Comparison of ENCODE assay signal across 9 mouse cellular contexts in the genomic region with DNA sequence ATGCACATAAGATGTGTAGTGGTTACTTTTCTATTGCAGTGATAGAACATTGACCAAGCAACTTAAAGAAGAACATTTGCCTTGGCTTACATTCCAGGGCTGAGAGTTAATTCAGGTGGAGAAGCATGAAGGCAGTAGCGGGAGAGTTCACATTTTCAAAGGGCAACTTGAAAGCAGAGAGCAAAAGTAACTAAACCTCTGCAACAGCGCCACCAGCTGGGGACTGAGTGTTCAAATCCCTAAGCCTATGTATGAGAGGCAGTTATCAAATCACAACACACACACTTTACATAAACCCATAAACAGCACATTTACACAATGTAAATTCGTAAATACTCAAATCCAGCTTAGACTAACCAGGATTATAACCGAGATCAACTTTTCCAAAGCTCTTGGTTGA. TPM values are rescaled to one million over a fixed set of nuclear protein-coding genes. Genes with fewer than 3 reads are reported as not detected.
A peak's percentile ranks its signal among the peaks of the same experiment; 100 is the strongest.
DNase-seq lines count a peak whose midpoint lies in the region; ATAC-seq lines count a peak whose summit lies in the region.
"Had no signal": no experiment of that assay in that cellular context is flagged by ENCODE, and none has a peak within 500 bp of the region (broad histone marks: within the 10 kb centered on the region; RNA-seq: fewer than 3 reads in every experiment).

No protein-coding gene starts in this region.

- peak; percentile 92 for DNase-seq in heart, adult 11 months
- DNase-seq in adrenal gland, adult 18-20 months (ENCODE audit: low spot score in 2 of 2), result peak; percentile 68 to 77
- peak; percentile 94 for DNase-seq in embryo, embryonic 10.5 days (ENCODE audit: low spot score)
- DNase-seq in layer of hippocampus, postnatal 36 days, result peak; percentile 57 to 73
- DNase-seq in spleen, postnatal 36 days (ENCODE audit: low spot score in 2 of 2), result peak; percentile 56 to 70

- H3K9ac ChIP-seq in heart, embryonic 12.5 days, result no peak overlapping the region
- H3K9ac ChIP-seq in heart, embryonic 16.5 days (ENCODE audit: low read length), result no peak overlapping the region

- H3K4me2 ChIP-seq in heart, embryonic 12.5 days, result no peak overlapping the region
- H3K4me2 ChIP-seq in heart, embryonic 16.5 days (ENCODE audit: low read depth, low read length), result no peak overlapping the region

- no peak overlapping the region for H3K4me3 ChIP-seq in heart, embryonic 12.5 days
- H3K4me3 ChIP-seq in heart, embryonic 16.5 days (ENCODE audit: low read length), result no peak overlapping the region
- H3K4me3 ChIP-seq: myocyte had no signal

- H3K36me3 ChIP-seq in heart, embryonic 12.5 days, result peaks cover 28% of the 10 kb centered on the region
- peaks cover 11% of the 10 kb centered on the region; the same call in 1 of the 2 replicates for H3K36me3 ChIP-seq in heart, embryonic 16.5 days (ENCODE audit: control insufficient read depth, insufficient read depth)

- no peaks in the 10 kb centered on the region for H3K9me3 ChIP-seq in heart, embryonic 12.5 days (replicated peaks)
- H3K9me3 ChIP-seq in heart, embryonic 16.5 days (replicated peaks; ENCODE audit: control insufficient read depth, low read length), result no peaks in the 10 kb centered on the region

- peaks cover 6% of the 10 kb centered on the region for H3K4me1 ChIP-seq in heart, embryonic 12.5 days (replicated peaks)
- peaks cover 10% of the 10 kb centered on the region for H3K4me1 ChIP-seq in heart, embryonic 16.5 days (ENCODE audit: control insufficient read depth, insufficient read depth, low read length)

- no peak for ATAC-seq in heart, embryonic 12.5 days (ENCODE audit: insufficient number of reproducible peaks, low FRiP score)
- 0 out of 2 replicates have a peak, but pooled peaks have one; percentile 19 for ATAC-seq in heart, embryonic 16.5 days (replicated peaks; ENCODE audit: extremely low read depth, insufficient read depth, low FRiP score)
- ATAC-seq in megakaryocyte-erythroid progenitor cell, adult 5-6 weeks (replicated peaks; ENCODE audit: low FRiP score, low TSS enrichment, poor library complexity, severe bottlenecking), result peak; percentile 58

- H3K27me3 ChIP-seq in heart, embryonic 12.5 days (replicated peaks), result no peaks in the 10 kb centered on the region
- no peaks in the 10 kb centered on the region for H3K27me3 ChIP-seq in heart, embryonic 16.5 days (ENCODE audit: control insufficient read depth, insufficient read depth, low read length)

- 12% methylated on average over 4 of the region's 4 CpGs for whole genome bisulfite sequencing in heart, embryonic 12.5 days
- 20% methylated on average over 4 of the region's 4 CpGs for WGBS in heart, embryonic 16.5 days

- H3K27ac ChIP-seq in heart, embryonic 12.5 days (ENCODE audit: poor library complexity, severe bottlenecking), result no peak overlapping the region
- no peak overlapping the region for H3K27ac ChIP-seq in heart, embryonic 16.5 days (ENCODE audit: low read length)

RNA-seq across cellular contexts. Expression of a gene that starts 1.7 kb away (rescaled TPM):
- polyA plus RNA-seq in heart, embryonic 12.5 days (2016; fragmentation: Nextera tagmentation; extraction: Ambion mirVana), result 142 and 148 TPM in 2 replicates
- 10 to 100 TPM; 48.2 to 58.8 TPM for total RNA-seq in adrenal gland, adult 18-20 months (2021)
- 115 and 141 TPM in 2 replicates for polyA plus RNA-seq in heart, embryonic 16.5 days (2015; fragmentation: Nextera tagmentation; extraction: Ambion mirVana)
- 10 to 100 TPM; 69.3 to 70.2 TPM for total RNA-seq in layer of hippocampus, postnatal 36 days (2021)
- total RNA-seq in megakaryocyte-erythroid progenitor cell, adult 5-6 weeks (2014; fragmentation: Nextera tagmentation), result 134 and 143 TPM in 2 replicates
- total RNA-seq in megakaryocyte-erythroid progenitor cell, adult 5-6 weeks (2017), result 260 and 277 TPM in 2 replicates
